Mouse (Mus musculus): Measurements from ENCODE around the gene A230072I06Rik.

GRCm38 (mm10) chr8:12298326-12298950, 19.8 kb downstream of the A230072I06Rik start:
- TF ChIP-seq POLR2A (IDR thresholded peaks at IDR 0.05; ENCODE audit: borderline replicate concordance, control insufficient read depth, low read depth, low read length) (no peak), CTCF (IDR thresholded peaks at IDR 0.05; ENCODE audit: control insufficient read depth, insufficient read depth, low read length) (no peak)

All from bone marrow, adult 2 months (tissue).